Mouse (Mus musculus) kidney, adult 18-20 months (tissue): Measurements from ENCODE around the gene Tpra1.
A peak's percentile ranks its signal among the peaks of the same experiment; 100 is the strongest.

Experiments used
- DNase-seq: peaks from one replicate; pipeline ENCODE4 v3.0.0; 2021

Tpra1 gene

DNA sequence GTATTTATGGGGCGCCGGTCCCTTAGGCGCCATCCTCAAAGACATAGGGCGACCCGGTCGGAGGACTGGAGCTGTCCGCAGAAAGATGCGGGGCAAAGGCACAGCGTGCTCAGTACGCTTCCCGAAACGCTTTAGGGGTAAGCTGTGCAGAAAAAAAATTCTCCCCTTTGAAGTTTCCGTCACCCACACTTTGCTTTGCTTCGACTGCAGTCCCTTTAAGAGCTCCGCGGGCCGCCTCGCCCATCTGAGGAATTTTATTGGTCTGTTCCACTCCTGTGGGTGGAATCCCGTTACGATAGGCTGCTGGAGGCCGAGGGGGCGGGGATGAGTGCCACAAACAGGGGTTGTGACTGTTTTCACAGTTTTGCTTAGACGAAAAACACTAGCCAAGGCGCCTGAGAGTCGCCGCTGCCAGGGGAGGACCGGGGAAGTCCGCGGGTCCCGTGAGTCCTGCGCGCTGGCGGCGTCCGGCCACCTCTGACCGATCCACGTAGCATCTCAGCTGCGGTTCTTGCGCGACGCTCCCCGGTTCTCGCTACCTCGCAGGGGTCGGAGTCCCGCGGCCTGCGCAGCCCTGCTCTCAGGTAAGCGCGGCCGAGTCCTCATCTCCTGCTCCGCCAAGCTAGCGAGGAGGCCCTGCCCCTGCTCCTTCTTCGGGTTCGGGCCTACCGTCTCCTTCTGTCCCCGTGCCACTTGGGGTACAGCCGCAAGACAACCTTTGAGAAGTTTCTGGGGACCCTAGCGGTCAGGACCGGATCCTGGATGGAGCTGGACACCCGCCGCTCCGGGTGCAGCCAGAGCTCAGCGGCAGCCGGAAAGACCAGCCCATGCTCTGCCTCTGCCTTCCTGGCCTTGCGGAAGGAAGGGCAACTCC is at the start of gene Tpra1:
Gene Tpra1 (plus strand): TSS at position 305 of the 874 bp plus-strand sequence.
- DNase-seq: peak; percentile 95

- no peak for DNase-seq
Measured at GRCm38 (mm10) chr6:88854509-88854908, 47.5 kb upstream of the Tpra1 start.

- peak; percentile 51 for DNase-seq
Measured at GRCm38 (mm10) chr6:88855636-88856035, 46.4 kb upstream of the Tpra1 start.

- peak; percentile 51 for DNase-seq
Measured at GRCm38 (mm10) chr6:88857249-88857648, 44.8 kb upstream of the Tpra1 start.

GRCm38 (mm10) chr6:88857830-88858229 is 44.2 kb upstream of the Tpra1 start:
- no peak for DNase-seq

GRCm38 (mm10) chr6:88858341-88858740 is 43.7 kb upstream of the Tpra1 start:
- no peak for DNase-seq

GRCm38 (mm10) chr6:88860914-88861313 is 41.1 kb upstream of the Tpra1 start:
- DNase-seq: no peak

DNA sequence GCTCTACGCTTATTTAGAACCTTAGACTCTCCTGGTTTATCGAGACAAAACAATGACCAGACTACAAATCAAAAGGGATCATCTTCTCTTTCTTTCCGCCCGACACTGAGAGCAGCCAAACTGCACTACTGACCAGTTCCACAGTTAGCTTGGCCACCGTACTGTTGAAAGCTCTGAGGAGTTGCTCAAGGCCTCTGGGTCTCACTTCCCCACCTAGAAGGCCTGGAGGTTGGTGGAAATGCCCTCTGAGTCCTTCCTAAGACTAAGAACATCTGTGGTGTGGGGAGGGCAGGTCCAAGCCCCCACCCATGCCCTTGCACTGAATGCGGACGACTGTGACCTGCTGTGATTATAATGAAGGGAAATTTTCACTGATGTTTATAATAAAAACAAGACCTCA is 36.3 kb upstream of the Tpra1 start:
- DNase-seq: no peak

GRCm38 (mm10) chr6:88869459-88869858 is 32.6 kb upstream of the Tpra1 start:
- no peak for DNase-seq

GRCm38 (mm10) chr6:88870594-88870993 is 31.5 kb upstream of the Tpra1 start:
- DNase-seq: no peak

GRCm38 (mm10) chr6:88871546-88871945 is 30.5 kb upstream of the Tpra1 start:
- no peak for DNase-seq

DNA sequence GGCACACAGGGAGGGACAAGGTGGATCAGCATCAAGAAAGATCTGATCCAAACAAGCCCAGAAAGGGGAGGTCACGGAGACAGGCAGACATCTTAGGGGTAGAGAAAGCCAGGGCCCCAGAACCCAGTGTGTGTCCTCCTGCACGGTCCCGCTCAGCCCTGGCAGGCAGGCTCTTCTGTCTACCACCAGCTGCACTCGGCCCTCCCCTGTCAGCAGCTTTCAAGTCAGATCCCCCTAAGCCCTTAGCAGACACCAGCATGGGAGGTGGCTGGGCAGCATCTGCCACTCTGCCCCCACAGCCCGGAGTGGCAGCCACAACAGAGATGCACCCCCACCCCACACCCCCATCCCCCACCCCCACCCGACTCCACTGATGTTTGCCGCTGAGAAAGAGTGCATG is 29.2 kb upstream of the Tpra1 start:
- DNase-seq: no peak

- no peak for DNase-seq
Measured at GRCm38 (mm10) chr6:88873965-88874867, 27.8 kb upstream of the Tpra1 start.

- peak; percentile 47 for DNase-seq
Measured at GRCm38 (mm10) chr6:88874868-88875508, 27.1 kb upstream of the Tpra1 start, which contains the start of gene Podxl2. Gene Podxl2 (minus strand): TSS chr6:88875044.

DNA sequence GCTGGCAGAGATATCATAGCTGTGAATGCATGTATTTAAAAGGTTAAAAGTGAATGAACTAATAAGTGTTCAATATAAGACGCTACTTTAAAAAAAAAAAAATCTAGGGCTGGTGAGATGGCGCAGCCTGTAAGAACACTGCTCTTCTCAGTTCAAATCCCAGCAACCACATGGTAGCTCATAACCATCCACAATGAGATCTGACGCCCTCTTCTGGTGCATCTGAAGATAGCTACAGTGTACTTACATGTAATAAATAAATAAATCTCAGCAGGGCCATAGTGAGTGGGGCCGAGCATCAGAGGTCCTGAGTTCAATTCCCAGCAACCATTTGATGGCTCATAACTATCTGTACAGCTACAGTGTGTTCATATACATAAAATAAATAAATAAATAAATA is 22.6 kb upstream of the Tpra1 start:
- DNase-seq: no peak

- no peak for DNase-seq
Measured at GRCm38 (mm10) chr6:88881334-88881733, 20.7 kb upstream of the Tpra1 start.

DNA sequence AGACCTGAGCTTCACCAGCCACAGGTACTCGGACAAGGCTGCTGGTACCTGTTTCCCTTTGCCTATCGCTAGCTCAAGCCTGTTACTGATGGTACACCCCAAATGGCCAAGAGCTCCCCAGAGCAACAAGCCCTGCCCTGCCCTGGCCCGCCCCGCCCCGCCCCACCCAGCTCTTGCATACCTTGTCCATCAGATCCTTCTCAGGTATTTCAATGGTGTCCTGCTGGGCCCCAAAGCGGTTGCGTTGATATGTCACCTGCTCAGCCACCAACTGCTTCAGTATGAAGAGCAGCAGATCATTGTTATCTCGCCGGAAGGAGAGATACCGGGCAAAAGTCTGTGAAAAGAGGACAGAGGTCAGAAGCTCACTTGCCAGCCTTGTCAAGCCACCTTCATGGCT is 17.9 kb upstream of the Tpra1 start:
- no peak for DNase-seq

DNA sequence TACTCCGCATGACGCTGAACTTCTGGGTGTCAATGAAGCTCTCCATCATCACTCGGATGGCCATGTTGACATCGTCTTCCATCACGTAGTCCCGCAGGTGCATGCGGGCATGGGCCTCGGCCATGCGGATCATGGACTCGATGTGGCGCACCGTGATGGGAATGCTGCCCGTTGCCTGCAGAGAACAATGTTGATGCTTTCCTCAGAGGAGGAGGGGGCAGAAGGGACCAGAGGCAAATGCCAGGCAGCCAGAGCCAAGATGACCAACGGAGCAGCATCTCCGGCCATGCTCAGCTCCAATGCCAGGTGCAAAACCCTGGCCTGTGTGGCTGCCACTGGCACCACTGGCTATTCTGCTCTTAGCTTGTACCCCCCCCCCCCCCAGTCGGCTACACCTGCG is 17.4 kb upstream of the Tpra1 start:
- DNase-seq: no peak

GRCm38 (mm10) chr6:88885644-88886416 is 16.2 kb upstream of the Tpra1 start:
- DNase-seq: no peak

DNA sequence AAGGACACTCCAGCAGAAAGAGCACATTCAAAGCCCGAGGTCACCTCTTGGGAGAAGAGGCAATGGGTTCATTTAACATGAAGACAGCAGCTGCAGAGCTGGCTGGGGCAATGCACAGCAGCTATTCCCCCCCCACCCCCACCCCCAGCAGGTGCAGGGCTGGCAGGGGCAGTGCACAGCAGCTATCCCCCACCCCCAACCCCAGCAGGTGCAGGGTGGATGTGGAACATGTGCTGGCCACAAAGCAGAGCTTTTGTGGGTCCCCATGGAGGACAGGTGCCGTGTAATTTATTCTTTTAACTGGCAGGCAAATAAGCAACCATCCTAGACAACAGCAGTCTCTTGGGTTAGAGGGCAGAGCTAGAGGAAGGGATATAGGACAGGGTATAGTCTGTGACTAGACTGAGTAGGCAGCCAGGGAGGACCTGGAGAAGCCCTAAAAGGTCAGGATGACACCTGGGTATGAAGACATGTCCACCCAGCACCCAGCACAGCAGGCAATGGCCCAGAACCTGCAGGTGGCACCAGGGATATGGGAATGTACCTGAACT is 15.6 kb upstream of the Tpra1 start:
- DNase-seq: no peak

DNA sequence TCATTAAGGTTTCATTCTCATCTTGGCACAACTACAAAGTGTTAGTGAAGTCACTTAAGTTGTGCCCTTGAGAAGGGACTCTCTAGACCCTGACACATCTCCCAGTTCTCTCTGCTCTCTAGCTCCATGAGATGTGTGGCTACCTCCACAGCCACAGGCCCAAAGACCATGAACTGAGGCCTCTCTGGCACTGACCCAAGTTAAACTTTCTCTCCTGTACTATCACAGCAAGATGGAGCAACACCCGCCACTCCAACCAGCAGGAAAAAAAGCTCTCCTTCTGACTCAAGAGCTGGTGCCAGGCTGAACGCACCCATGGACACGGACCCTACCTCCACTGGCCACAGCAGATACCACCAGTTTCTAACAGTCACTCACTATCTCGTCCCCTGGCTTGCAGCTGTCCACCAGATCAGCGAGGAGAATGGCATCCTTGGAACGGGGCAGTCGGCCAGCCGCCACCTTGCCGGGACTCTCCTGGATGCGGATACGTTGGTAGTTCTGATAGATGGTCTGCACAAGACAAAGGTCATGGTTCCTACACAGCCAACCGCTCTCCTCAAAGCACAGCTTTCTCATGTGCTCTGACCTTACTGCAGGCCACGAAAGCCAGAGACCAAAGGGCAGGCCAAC is 12.5 kb upstream of the Tpra1 start:
- DNase-seq: no peak

DNA sequence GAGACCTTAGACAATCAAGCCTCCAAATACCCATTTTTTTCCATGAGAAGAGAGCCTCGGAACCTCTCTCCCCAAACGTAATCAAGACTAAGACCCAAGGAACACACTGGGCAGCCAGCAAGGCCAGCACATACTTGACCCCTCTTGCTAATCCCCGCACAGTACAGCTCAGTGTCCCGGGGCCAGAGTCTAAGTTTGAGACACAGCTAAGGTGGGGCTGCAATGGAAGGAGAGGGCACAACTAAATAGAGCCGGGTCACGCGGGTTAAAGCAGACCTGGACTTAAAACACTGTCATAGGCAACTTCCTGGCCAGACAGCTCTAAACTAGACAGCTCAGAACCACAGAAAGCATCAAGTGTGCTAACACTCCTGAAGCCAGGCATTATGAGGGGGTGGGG is 11.2 kb upstream of the Tpra1 start:
- no peak for DNase-seq
